8 mouse cellular contexts compared by ENCODE assay signal in the genomic region with DNA sequence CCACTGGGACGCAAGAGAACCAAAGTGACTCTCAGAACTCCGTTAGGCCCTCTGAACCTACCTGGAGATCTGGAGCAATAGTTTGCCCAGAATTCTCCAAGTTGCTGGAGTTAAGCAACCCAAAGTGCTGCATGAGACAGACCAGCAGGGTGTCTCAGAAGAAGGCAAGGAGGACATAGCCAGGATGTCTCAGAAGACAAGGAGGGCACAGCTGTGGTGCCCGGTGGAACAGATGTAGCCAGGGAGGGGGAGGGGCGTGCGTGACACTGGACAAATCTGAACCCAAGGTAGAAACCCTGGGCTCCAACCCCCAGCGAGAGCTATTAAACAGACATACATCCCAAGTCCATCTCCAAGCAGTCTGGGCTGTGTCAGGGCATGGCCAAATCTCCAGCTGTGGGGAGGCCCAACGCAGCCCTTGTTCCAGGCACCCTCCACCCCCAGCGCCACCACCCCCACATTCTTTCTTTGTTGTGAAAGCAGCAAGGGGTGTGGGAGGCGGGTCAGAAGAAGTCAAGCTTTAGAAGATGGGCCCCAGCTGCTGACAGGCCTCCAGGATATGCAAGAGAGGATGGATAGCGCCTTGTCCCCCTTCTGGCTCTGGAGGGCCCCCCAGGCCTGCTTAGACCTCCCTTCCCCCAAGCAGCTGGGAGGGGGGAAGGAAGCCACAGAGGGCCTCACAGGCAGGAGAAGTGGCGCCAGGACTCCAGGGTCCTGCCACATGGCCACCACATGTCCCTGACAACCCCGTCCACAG. TPM values are rescaled to one million over a fixed set of nuclear protein-coding genes. Genes with fewer than 3 reads are reported as not detected.
DNase-seq lines count a peak whose midpoint lies in the region; ATAC-seq lines count a peak whose summit lies in the region.

No protein-coding gene starts in this region.

- H3K27me3 ChIP-seq in embryonic facial prominence, embryonic 13.5 days, result no peaks in the 10 kb centered on the region
- H3K27me3 ChIP-seq in limb, embryonic 12.5 days, result no peaks in the 10 kb centered on the region
- H3K27me3 ChIP-seq in midbrain, embryonic 14.5 days (ENCODE audit: control insufficient read depth, insufficient read depth, low read length), result no peaks in the 10 kb centered on the region

- ATAC-seq in embryonic facial prominence, embryonic 13.5 days (ENCODE audit: insufficient number of reproducible peaks, insufficient read depth, low FRiP score, low TSS enrichment, low read depth), result peak; percentile 56
- peak; percentile 62 for ATAC-seq in limb, embryonic 12.5 days (ENCODE audit: insufficient number of reproducible peaks, insufficient read depth, low FRiP score, low TSS enrichment, low read depth)
- peak; percentile 62 for ATAC-seq in midbrain, embryonic 14.5 days (ENCODE audit: low FRiP score, low TSS enrichment)

- intact Hi-C loops in gastrocnemius, postnatal 36 days (cut with DNase I), result no loop called here

- H3K27ac ChIP-seq in embryonic facial prominence, embryonic 13.5 days, result peak overlapping the region; percentile 97
- H3K27ac ChIP-seq in limb, embryonic 12.5 days, result peak overlapping the region; percentile 96
- H3K27ac ChIP-seq in midbrain, embryonic 14.5 days (replicated peaks; ENCODE audit: low read depth, low read length), result peak overlapping the region; percentile 89

- peak overlapping the region; percentile 80 for H3K4me2 ChIP-seq in embryonic facial prominence, embryonic 13.5 days
- H3K4me2 ChIP-seq in limb, embryonic 12.5 days, result peak overlapping the region; percentile 91
- H3K4me2 ChIP-seq in midbrain, embryonic 14.5 days (ENCODE audit: low read length), result peak overlapping the region; percentile 78

- H3K9ac ChIP-seq in embryonic facial prominence, embryonic 13.5 days, result peak overlapping the region; percentile 99
- H3K9ac ChIP-seq in limb, embryonic 12.5 days (replicated peaks), result peak overlapping the region; percentile 47
- no peak overlapping the region; the same call in 1 of the 2 replicates for H3K9ac ChIP-seq in midbrain, embryonic 14.5 days (replicated peaks; ENCODE audit: low read length)

- H3K4me3 ChIP-seq in embryonic facial prominence, embryonic 13.5 days, result peak overlapping the region; percentile 98
- H3K4me3 ChIP-seq in limb, embryonic 12.5 days (replicated peaks), result peak overlapping the region; percentile 98
- peak overlapping the region; percentile 93 for H3K4me3 ChIP-seq in midbrain, embryonic 14.5 days (replicated peaks; ENCODE audit: low read depth, low read length)

- WGBS in embryonic facial prominence, embryonic 13.5 days, result 7% methylated on average over 12 of the region's 12 CpGs
- 4% methylated on average over 12 of the region's 12 CpGs for WGBS in limb, embryonic 12.5 days
- WGBS in midbrain, embryonic 14.5 days, result 6% methylated on average over 12 of the region's 12 CpGs

- peak; percentile 31 for DNase-seq in gastrocnemius, postnatal 10 days
- DNase-seq in gastrocnemius, postnatal 36 days, result no peak
- DNase-seq in heart, postnatal 4 days, result peak; percentile 75
- DNase-seq in midbrain, embryonic 14.5 days, result no peak
- DNase-seq in thymus, postnatal 36 days, result peak; percentile 23 to 44
- DNase-seq in layer of hippocampus, postnatal 25 days (ENCODE audit: extremely low spot score in 1 of 2, low spot score in 1 of 2), result no peak

- peaks cover 18% of the 10 kb centered on the region for H3K36me3 ChIP-seq in embryonic facial prominence, embryonic 13.5 days
- peaks cover 32% of the 10 kb centered on the region for H3K36me3 ChIP-seq in limb, embryonic 12.5 days
- H3K36me3 ChIP-seq in midbrain, embryonic 14.5 days (ENCODE audit: control insufficient read depth, insufficient read depth, low read length), result peaks cover 36% of the 10 kb centered on the region

- peaks cover 56% of the 10 kb centered on the region for H3K4me1 ChIP-seq in embryonic facial prominence, embryonic 13.5 days
- peaks cover 54% of the 10 kb centered on the region for H3K4me1 ChIP-seq in limb, embryonic 12.5 days (replicated peaks)
- peaks cover 26% of the 10 kb centered on the region for H3K4me1 ChIP-seq in midbrain, embryonic 14.5 days (ENCODE audit: control insufficient read depth, insufficient read depth, low read length)

- H3K9me3 ChIP-seq in embryonic facial prominence, embryonic 13.5 days, result no peaks in the 10 kb centered on the region
- no peaks in the 10 kb centered on the region for H3K9me3 ChIP-seq in limb, embryonic 12.5 days
- no peaks in the 10 kb centered on the region for H3K9me3 ChIP-seq in midbrain, embryonic 14.5 days (ENCODE audit: control insufficient read depth, low read length)

RNA-seq across cellular contexts. Expression of gene Ptk7, which starts 0.6 kb away (rescaled TPM):
- 10 to 100 TPM; 12.6 to 19.3 TPM for total RNA-seq in gastrocnemius, postnatal 10 days (2021)
- total RNA-seq in gastrocnemius, postnatal 36 days (2021), result under 1 TPM; 0.79 to 0.94 TPM
- 148 and 149 TPM in 2 replicates for polyA plus RNA-seq in embryonic facial prominence, embryonic 13.5 days (2015; fragmentation: Nextera tagmentation; extraction: Ambion mirVana)
- 10 to 100 TPM; 34.8 to 36.2 TPM for total RNA-seq in heart, postnatal 4 days (2021)
- polyA plus RNA-seq in limb, embryonic 12.5 days (2016; fragmentation: Nextera tagmentation; extraction: Ambion mirVana), result 156 and 165 TPM in 2 replicates
- 19.6 and 20.0 TPM in 2 replicates for polyA plus RNA-seq in midbrain, embryonic 14.5 days (2014; fragmentation: Nextera tagmentation; extraction: Ambion mirVana)
- 1 to 10 TPM; 8.9 to 9.4 TPM for total RNA-seq in layer of hippocampus, postnatal 25 days (2021)

RNA-seq across cellular contexts. Expression of gene Klc4, which starts 16.0 kb away (rescaled TPM):
- 10 to 100 TPM; 18.7 to 19.5 TPM for total RNA-seq in gastrocnemius, postnatal 10 days (2021)
- total RNA-seq in gastrocnemius, postnatal 36 days (2021), result 10 to 100 TPM; 11.7 to 11.8 TPM
- 21.8 and 26.3 TPM in 2 replicates for polyA plus RNA-seq in embryonic facial prominence, embryonic 13.5 days (2015; fragmentation: Nextera tagmentation; extraction: Ambion mirVana)
- total RNA-seq in heart, postnatal 4 days (2021), result 10 to 100 TPM; 18.9 TPM
- 27.2 and 27.6 TPM in 2 replicates for polyA plus RNA-seq in limb, embryonic 12.5 days (2016; fragmentation: Nextera tagmentation; extraction: Ambion mirVana)
- 32.8 and 33.4 TPM in 2 replicates for polyA plus RNA-seq in midbrain, embryonic 14.5 days (2014; fragmentation: Nextera tagmentation; extraction: Ambion mirVana)
- total RNA-seq in layer of hippocampus, postnatal 25 days (2021), result 10 to 100 TPM; 16.8 to 17.0 TPM

RNA-seq across cellular contexts. Expression of gene Mrpl2, which starts 16.2 kb away (rescaled TPM):
- total RNA-seq in gastrocnemius, postnatal 10 days (2021), result 100 to 1,000 TPM; 101 to 117 TPM
- 100 to 1,000 TPM in 1 of 2 experiments, 10 to 100 TPM in 1; 99.4 to 102 TPM for total RNA-seq in gastrocnemius, postnatal 36 days (2021)
- polyA plus RNA-seq in embryonic facial prominence, embryonic 13.5 days (2015; fragmentation: Nextera tagmentation; extraction: Ambion mirVana), result 92.7 and 95.4 TPM in 2 replicates
- total RNA-seq in heart, postnatal 4 days (2021), result 100 to 1,000 TPM; 107 to 109 TPM
- 99.5 and 112 TPM in 2 replicates for polyA plus RNA-seq in limb, embryonic 12.5 days (2016; fragmentation: Nextera tagmentation; extraction: Ambion mirVana)
- 73.2 and 78.0 TPM in 2 replicates for polyA plus RNA-seq in midbrain, embryonic 14.5 days (2014; fragmentation: Nextera tagmentation; extraction: Ambion mirVana)
- 10 to 100 TPM; 51.5 to 57.4 TPM for total RNA-seq in layer of hippocampus, postnatal 25 days (2021)

RNA-seq across cellular contexts. Expression of gene Cul7, which starts 20.3 kb away (rescaled TPM):
- total RNA-seq in gastrocnemius, postnatal 10 days (2021), result 10 to 100 TPM; 39.8 to 50.5 TPM
- total RNA-seq in gastrocnemius, postnatal 36 days (2021), result 1 to 10 TPM; 5.8 to 5.9 TPM
- polyA plus RNA-seq in embryonic facial prominence, embryonic 13.5 days (2015; fragmentation: Nextera tagmentation; extraction: Ambion mirVana), result 57.4 and 64.1 TPM in 2 replicates
- total RNA-seq in heart, postnatal 4 days (2021), result 10 to 100 TPM; 65.5 to 66.6 TPM
- 56.1 and 60.1 TPM in 2 replicates for polyA plus RNA-seq in limb, embryonic 12.5 days (2016; fragmentation: Nextera tagmentation; extraction: Ambion mirVana)
- polyA plus RNA-seq in midbrain, embryonic 14.5 days (2014; fragmentation: Nextera tagmentation; extraction: Ambion mirVana), result 32.3 and 32.9 TPM in 2 replicates
- total RNA-seq in layer of hippocampus, postnatal 25 days (2021), result 10 to 100 TPM; 19.7 to 20.9 TPM

RNA-seq across cellular contexts. Expression of gene Rrp36, which starts 44.3 kb away (rescaled TPM):
- total RNA-seq in gastrocnemius, postnatal 10 days (2021), result 10 to 100 TPM; 12.8 to 18.2 TPM
- 1 to 10 TPM; 7.5 to 9.9 TPM for total RNA-seq in gastrocnemius, postnatal 36 days (2021)
- polyA plus RNA-seq in embryonic facial prominence, embryonic 13.5 days (2015; fragmentation: Nextera tagmentation; extraction: Ambion mirVana), result 72.3 and 75.6 TPM in 2 replicates
- total RNA-seq in heart, postnatal 4 days (2021), result 10 to 100 TPM; 16.7 TPM
- polyA plus RNA-seq in limb, embryonic 12.5 days (2016; fragmentation: Nextera tagmentation; extraction: Ambion mirVana), result 68.8 and 70.0 TPM in 2 replicates
- polyA plus RNA-seq in midbrain, embryonic 14.5 days (2014; fragmentation: Nextera tagmentation; extraction: Ambion mirVana), result 35.3 and 40.5 TPM in 2 replicates
- 10 to 100 TPM; 16.3 to 18.1 TPM for total RNA-seq in layer of hippocampus, postnatal 25 days (2021)

Comparison
In these comparisons a context has a peak if more than half of its experiments do, and no peak if none do; other contexts are left out.
1. DNase-seq: peak in gastrocnemius, postnatal 10 days (single experiment), heart, postnatal 4 days (single experiment) and thymus, postnatal 36 days (2 of 2); none in gastrocnemius, postnatal 36 days (0 of 2), midbrain, embryonic 14.5 days (single experiment) and layer of hippocampus, postnatal 25 days (0 of 2).
2. RNA of gene Ptk7, which starts 0.6 kb away (total RNA-seq): 34.8 to 36.2 TPM in heart, postnatal 4 days, 12.6 to 19.3 TPM in gastrocnemius, postnatal 10 days and 8.9 to 9.4 TPM in layer of hippocampus, postnatal 25 days; 0.79 to 0.94 TPM in gastrocnemius, postnatal 36 days; every median in the first group is over 4 times any median in the second.
3. Peak in every context shown above with its lines, with median percentiles within 50 percentile points of each other: ATAC-seq, H3K27ac ChIP-seq, H3K4me2 ChIP-seq and H3K4me3 ChIP-seq.